Mouse (Mus musculus) midbrain, embryonic 12.5 days (tissue): Measurements from ENCODE around the gene Lpxn. TPM values are rescaled to one million over a fixed set of nuclear protein-coding genes. Genes with fewer than 3 reads are reported as not detected.

Experiments
- ATAC-seq: fragments of 200-750 bp; cut with Nextera tagmentation; 2 replicates; pipeline ENCODE4 v1.8.0; 2017; ENCODE audit warnings: low read depth, moderate TSS enrichment, moderate library complexity; ENCODE audit not compliant: low FRiP score
- H3K27ac ChIP-seq: fragments of 300-500 bp; sonication (generic); replicated peaks from 2 replicates; pipeline ENCODE4 v1.5.1; 2016; ENCODE audit warnings: mild to moderate bottlenecking
- H3K27me3 ChIP-seq: fragments of 300-500 bp; sonication (generic); 2 replicates; pipeline ENCODE4 v1.6.1; 2016; ENCODE audit warnings: mild to moderate bottlenecking
- H3K36me3 ChIP-seq: fragments of 300-500 bp; sonication (generic); 2 replicates; pipeline ENCODE4 v1.6.1; 2016
- H3K4me1 ChIP-seq: fragments of 300-500 bp; sonication (generic); 2 replicates; pipeline ENCODE4 v1.6.1; 2016
- H3K4me2 ChIP-seq: fragments of 300-500 bp; sonication (generic); replicated peaks from 2 replicates; pipeline ENCODE4 v1.6.1; 2016; ENCODE audit warnings: mild to moderate bottlenecking, moderate library complexity
- H3K4me3 ChIP-seq: fragments of 300-500 bp; sonication (generic); 2 replicates; pipeline ENCODE4 v1.5.1; 2016; ENCODE audit warnings: mild to moderate bottlenecking
- H3K9ac ChIP-seq: fragments of 300-500 bp; sonication (generic); replicated peaks from 2 replicates; pipeline ENCODE4 v1.6.1; 2016; ENCODE audit warnings: mild to moderate bottlenecking, moderate library complexity
- H3K9me3 ChIP-seq: fragments of 300-500 bp; sonication (generic); 2 replicates; pipeline ENCODE4 v1.6.1; 2016; ENCODE audit warnings: mild to moderate bottlenecking
- WGBS: fragments of 180-500 bp; shearing (Covaris S2); methylation state at CpG from one replicate; pipeline ENCODE4 v1.1.7; 2016; 5-methylcytosine and 5-hydroxymethylcytosine counted together
- polyA plus RNA-seq: library from polyadenylated mRNA; unstranded; fragments of >200 nt; fragmentation: Nextera tagmentation; extraction: Ambion mirVana; gene quantifications from 2 replicates; pipeline ENCODE4 v1.2.1, GENCODE M21; 2016

The Lpxn gene
- polyA plus RNA-seq, 1 experiment from 2014 or later: 1.8 TPM

GRCm38 (mm10) chr19:12794056-12795044 is 1.6 kb upstream of the Lpxn start:
- H3K9ac ChIP-seq: peak overlapping the region; percentile 97
- peak overlapping the region; percentile 96 for H3K4me3 ChIP-seq
- H3K9me3 ChIP-seq: no peaks in the 10 kb centered on the region
- peak; percentile 71 for ATAC-seq
- H3K27me3 ChIP-seq: no peaks in the 10 kb centered on the region
- no peaks in the 10 kb centered on the region for H3K36me3 ChIP-seq
- peaks cover 19% of the 10 kb centered on the region for H3K4me1 ChIP-seq
- peak overlapping the region; percentile 99 for H3K27ac ChIP-seq
- peak overlapping the region; percentile 58 for H3K4me2 ChIP-seq
- WGBS: 2% methylated on average over 39 of the region's 39 CpGs

- Histone ChIP-seq H3K4me2 (peak overlapping the region; percentile 58), H3K9ac (peak overlapping the region; percentile 97), H3K4me3 (peak overlapping the region; percentile 96), H3K27ac (peak overlapping the region; percentile 99), H3K36me3 (no peaks in the 10 kb centered on the region), H3K4me1 (peaks cover 19% of the 10 kb centered on the region), H3K27me3 (no peaks in the 10 kb centered on the region), H3K9me3 (no peaks in the 10 kb centered on the region)
- WGBS: under 1% methylated on average over 37 of the region's 63 CpGs
- peak; percentile 44 for ATAC-seq
Measured at GRCm38 (mm10) chr19:12795110-12795509, 883 bp upstream of the Lpxn start.

- WGBS: under 1% methylated on average over 29 of the region's 29 CpGs
- no peaks in the 10 kb centered on the region for H3K36me3 ChIP-seq
- peak overlapping the region; percentile 70 for H3K4me2 ChIP-seq
- peak overlapping the region; percentile 99 for H3K27ac ChIP-seq
- peak overlapping the region; percentile 96 for H3K4me3 ChIP-seq
- ATAC-seq: peak; percentile 7
- H3K9me3 ChIP-seq: no peaks in the 10 kb centered on the region
- peak overlapping the region; percentile 79 for H3K9ac ChIP-seq
- H3K4me1 ChIP-seq: peaks cover 15% of the 10 kb centered on the region
- no peaks in the 10 kb centered on the region for H3K27me3 ChIP-seq
Measured at GRCm38 (mm10) chr19:12796328-12796931, 437 bp downstream of the Lpxn start.

DNA sequence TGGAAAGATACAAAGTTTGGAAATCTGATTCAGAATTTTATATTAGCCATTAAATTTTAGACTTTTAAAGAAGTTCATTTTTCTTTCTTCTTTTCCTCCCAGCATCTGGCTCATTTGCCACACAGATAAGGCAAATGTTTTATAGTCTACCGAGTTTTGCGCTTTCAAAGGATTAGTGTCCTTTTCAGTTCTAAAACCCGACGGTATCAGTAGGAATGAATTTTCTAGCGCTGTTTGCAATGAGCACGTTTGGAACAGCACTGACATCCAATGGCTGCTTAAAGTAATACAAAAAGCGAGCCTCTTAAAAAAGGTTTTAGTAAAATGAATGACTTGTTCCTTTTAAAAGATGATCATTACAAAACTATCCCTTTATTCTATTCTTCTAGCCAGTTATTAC is 1.1 kb downstream of the Lpxn start:
- Histone ChIP-seq H3K4me2 (peak overlapping the region; percentile 70), H3K4me3 (peak overlapping the region; percentile 96), H3K27ac (peak overlapping the region; percentile 99), H3K4me1 (peaks cover 11% of the 10 kb centered on the region), H3K9ac (peak overlapping the region; percentile 79), H3K36me3 (no peaks in the 10 kb centered on the region), H3K27me3 (no peaks in the 10 kb centered on the region), H3K9me3 (no peaks in the 10 kb centered on the region)
- under 1% methylated on average over 7 of the region's 7 CpGs for WGBS
- ATAC-seq: no peak

- Histone ChIP-seq H3K27ac (no peak overlapping the region), H3K9me3 (no peaks in the 10 kb centered on the region), H3K4me1 (peaks cover 6% of the 10 kb centered on the region; the same call in 1 of the 2 replicates), H3K4me2 (no peak overlapping the region), H3K4me3 (no peak overlapping the region), H3K27me3 (no peaks in the 10 kb centered on the region), H3K9ac (no peak overlapping the region), H3K36me3 (no peaks in the 10 kb centered on the region)
- ATAC-seq: no peak
- 88% methylated on average over 4 of the region's 4 CpGs for WGBS
Measured at GRCm38 (mm10) chr19:12798404-12798803, 2.4 kb downstream of the Lpxn start.

DNA sequence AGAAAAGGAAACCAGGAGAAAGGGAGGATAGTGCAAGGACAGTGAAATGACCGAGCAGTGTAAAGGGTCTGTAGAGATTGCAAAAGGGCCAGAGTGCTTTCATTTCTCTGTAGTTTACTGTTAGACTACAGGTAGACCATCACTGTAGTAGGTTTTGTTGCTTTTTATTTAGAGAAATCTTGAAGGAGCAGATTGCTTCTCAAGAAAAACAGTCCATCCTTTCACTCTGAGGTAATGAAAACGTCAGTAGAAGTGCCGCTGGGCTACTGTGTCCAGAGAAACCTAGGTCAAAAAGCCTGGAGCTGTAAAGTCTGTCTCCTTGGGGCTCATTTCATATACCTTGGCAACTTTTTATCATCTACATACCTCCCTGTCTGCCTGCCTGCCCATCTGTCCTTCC is 3.1 kb downstream of the Lpxn start:
- Histone ChIP-seq H3K27ac (no peak overlapping the region), H3K9ac (no peak overlapping the region), H3K36me3 (no peaks in the 10 kb centered on the region), H3K4me3 (no peak overlapping the region), H3K4me1 (0 out of 2 replicates have a peak, but pooled peaks cover 3% of the 10 kb centered on the region), H3K4me2 (no peak overlapping the region), H3K9me3 (no peaks in the 10 kb centered on the region), H3K27me3 (no peaks in the 10 kb centered on the region)
- no peak for ATAC-seq
- 89% methylated on average over 3 of the region's 3 CpGs for WGBS

DNA sequence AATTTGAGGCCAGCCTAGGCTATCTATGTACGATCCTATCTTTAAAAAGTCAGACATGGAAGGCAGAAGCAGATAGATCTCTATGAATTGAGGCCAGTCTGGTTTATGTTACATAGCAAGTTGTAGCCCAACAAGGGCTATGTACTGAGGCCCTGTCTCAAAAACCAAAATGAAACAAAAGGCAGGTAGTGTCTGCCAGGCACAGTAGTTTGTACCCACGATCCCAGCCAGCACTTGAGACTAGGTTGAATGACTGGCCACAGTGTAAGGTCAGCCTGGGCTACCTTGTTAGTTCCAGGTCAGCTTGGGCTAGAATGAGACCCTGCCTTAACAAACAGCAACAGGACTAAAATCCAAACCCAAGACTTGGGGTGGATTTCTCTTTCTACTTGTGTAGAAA is 4.6 kb downstream of the Lpxn start:
- H3K9me3 ChIP-seq: no peaks in the 10 kb centered on the region
- no peak for ATAC-seq
- no peak overlapping the region for H3K9ac ChIP-seq
- H3K27me3 ChIP-seq: no peaks in the 10 kb centered on the region
- no peaks in the 10 kb centered on the region for H3K36me3 ChIP-seq
- 0 out of 2 replicates have a peak, but pooled peaks cover 3% of the 10 kb centered on the region for H3K4me1 ChIP-seq
- H3K4me3 ChIP-seq: no peak overlapping the region
- 72% methylated on average over 2 of the region's 2 CpGs for WGBS
- no peak overlapping the region for H3K4me2 ChIP-seq
- H3K27ac ChIP-seq: no peak overlapping the region

- WGBS: 83% methylated on average over 3 of the region's 3 CpGs
Measured at GRCm38 (mm10) chr19:12801046-12801445, 5.1 kb downstream of the Lpxn start.

DNA sequence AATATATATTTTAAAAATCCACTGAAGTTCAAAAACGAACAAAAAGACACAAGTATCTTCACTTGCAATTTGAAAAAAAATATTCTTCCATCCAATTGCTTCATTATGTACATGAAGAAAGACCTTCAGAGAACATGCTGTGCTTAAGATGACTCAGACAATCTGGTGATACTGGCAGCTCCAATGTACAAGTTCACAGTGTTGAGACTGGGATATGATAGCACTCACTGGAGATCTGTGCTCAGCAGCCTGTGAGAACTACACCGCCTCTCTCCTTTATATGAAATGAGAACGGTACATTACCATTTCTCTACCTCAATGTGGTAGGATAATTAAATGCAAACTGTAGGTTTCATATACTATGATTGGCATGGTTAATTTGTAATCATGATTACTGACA is 6.8 kb downstream of the Lpxn start:
- no peak overlapping the region for H3K4me2 ChIP-seq
- H3K27me3 ChIP-seq: no peaks in the 10 kb centered on the region
- ATAC-seq: no peak
- 78% methylated on average over 3 of the region's 3 CpGs for WGBS
- H3K27ac ChIP-seq: no peak overlapping the region
- no peaks in the 10 kb centered on the region for H3K36me3 ChIP-seq
- no peaks in the 10 kb centered on the region for H3K9me3 ChIP-seq
- no peak overlapping the region for H3K9ac ChIP-seq
- H3K4me1 ChIP-seq: no peaks in the 10 kb centered on the region
- H3K4me3 ChIP-seq: no peak overlapping the region

More at GRCm38 (mm10) chr19:12801046-12801445, 5.1 kb downstream of the Lpxn start:
- H3K4me3 ChIP-seq: no peak overlapping the region
- no peaks in the 10 kb centered on the region for H3K27me3 ChIP-seq
- ATAC-seq: no peak
- no peak overlapping the region for H3K9ac ChIP-seq
- H3K36me3 ChIP-seq: no peaks in the 10 kb centered on the region
- no peaks in the 10 kb centered on the region for H3K9me3 ChIP-seq
- H3K4me1 ChIP-seq: 0 out of 2 replicates have a peak, but pooled peaks cover 3% of the 10 kb centered on the region
- H3K4me2 ChIP-seq: no peak overlapping the region
- H3K27ac ChIP-seq: no peak overlapping the region

GRCm38 (mm10) chr19:12804237-12804636 is 8.2 kb downstream of the Lpxn start:
- H3K4me2 ChIP-seq: no peak overlapping the region
- ATAC-seq: no peak
- no peak overlapping the region for H3K4me3 ChIP-seq
- no peaks in the 10 kb centered on the region for H3K27me3 ChIP-seq
- H3K27ac ChIP-seq: no peak overlapping the region
- no peaks in the 10 kb centered on the region for H3K36me3 ChIP-seq
- WGBS: 89% methylated on average over 1 of the region's 1 CpGs
- H3K9ac ChIP-seq: no peak overlapping the region
- no peaks in the 10 kb centered on the region for H3K4me1 ChIP-seq
- no peaks in the 10 kb centered on the region for H3K9me3 ChIP-seq

DNA sequence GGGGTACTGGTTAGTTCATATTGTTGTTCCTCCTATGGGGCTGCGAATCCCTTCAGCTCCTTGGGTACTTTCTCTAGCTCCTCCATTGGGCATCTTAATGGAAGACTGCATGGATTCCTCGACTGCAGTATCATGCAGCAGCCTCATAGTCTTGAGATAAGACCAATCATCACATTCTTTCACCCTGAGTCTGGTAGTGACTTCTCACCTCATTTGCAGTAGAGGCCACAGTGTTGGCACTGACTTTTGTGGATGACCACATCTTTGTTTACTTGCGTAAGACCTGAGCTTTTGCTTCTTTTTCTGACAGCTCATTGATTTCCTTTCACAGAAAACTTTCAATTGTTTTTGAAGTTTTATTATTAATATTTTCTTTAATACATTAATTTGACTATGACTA is 9.7 kb downstream of the Lpxn start:
- Histone ChIP-seq H3K27me3 (no peaks in the 10 kb centered on the region), H3K36me3 (no peaks in the 10 kb centered on the region), H3K4me1 (no peaks in the 10 kb centered on the region), H3K9me3 (no peaks in the 10 kb centered on the region), H3K9ac (no peak overlapping the region), H3K4me3 (no peak overlapping the region), H3K27ac (no peak overlapping the region), H3K4me2 (no peak overlapping the region)
- 88% methylated on average over 3 of the region's 3 CpGs for WGBS
- ATAC-seq: no peak

- Histone ChIP-seq H3K9me3 (no peaks in the 10 kb centered on the region), H3K4me3 (no peak overlapping the region), H3K4me1 (no peaks in the 10 kb centered on the region), H3K27me3 (no peaks in the 10 kb centered on the region), H3K4me2 (no peak overlapping the region), H3K36me3 (no peaks in the 10 kb centered on the region), H3K27ac (no peak overlapping the region), H3K9ac (no peak overlapping the region)
- no peak for ATAC-seq
- 71% methylated on average over 2 of the region's 2 CpGs for WGBS
Measured at GRCm38 (mm10) chr19:12806214-12806613, 10.2 kb downstream of the Lpxn start.
